Mouse (Mus musculus) hindbrain, embryonic 10.5 days (tissue): ENCODE results near the gene Liph. TPM values are rescaled to one million over a fixed set of nuclear protein-coding genes. Genes with fewer than 3 reads are reported as not detected.
"Not testable (repeated sequence)": the region's sequence is repeated elsewhere in the genome, so short reads cannot be mapped to it uniquely, and the experiment has no call there.

Experiments used
- DNase-seq: peaks from one replicate; pipeline ENCODE4 v3.0.0-alpha.2; 2017; ENCODE audit warnings: low spot score
- H3K27ac ChIP-seq: fragments of 300-500 bp; sonication (generic); 2 replicates; pipeline ENCODE4 v1.5.1; 2016; ENCODE audit warnings: mild to moderate bottlenecking, moderate library complexity
- H3K27me3 ChIP-seq: fragments of 300-500 bp; sonication (generic); 2 replicates; pipeline ENCODE4 v1.6.1; 2016; ENCODE audit warnings: mild to moderate bottlenecking; ENCODE audit not compliant: poor library complexity, insufficient read depth, severe bottlenecking
- H3K36me3 ChIP-seq: fragments of 300-500 bp; sonication (generic); 2 replicates; pipeline ENCODE4 v1.6.1; 2016; ENCODE audit warnings: mild to moderate bottlenecking, moderate library complexity
- H3K4me1 ChIP-seq: fragments of 300-500 bp; sonication (generic); replicated peaks from 2 replicates; pipeline ENCODE4 v1.6.1; 2016; ENCODE audit warnings: mild to moderate bottlenecking
- H3K4me3 ChIP-seq: fragments of 300-500 bp; sonication (generic); 2 replicates; pipeline ENCODE4 v1.5.1; 2016; ENCODE audit warnings: mild to moderate bottlenecking, moderate library complexity
- H3K9me3 ChIP-seq: fragments of 300-500 bp; sonication (generic); 2 replicates; pipeline ENCODE4 v1.6.1; 2016; ENCODE audit warnings: mild to moderate bottlenecking, moderate library complexity
- whole genome bisulfite sequencing: fragments of 180-500 bp; shearing (Covaris S2); methylation state at CpG from one replicate; pipeline ENCODE4 v1.1.7; 2016; 5-methylcytosine and 5-hydroxymethylcytosine counted together
- polyA plus RNA-seq: library from polyadenylated mRNA; unstranded; fragments of >200 nt; fragmentation: Nextera tagmentation; extraction: Ambion mirVana; gene quantifications from 2 replicates; pipeline ENCODE4 v1.2.1, GENCODE M21; 2016

Liph gene
- polyA plus RNA-seq, 1 experiment from 2014 or later = 0.50 TPM

GRCm38 (mm10) chr16:21996881-21997641 lies 1.6 kb upstream of the Liph start:
- no peak for DNase-seq
- Histone ChIP-seq H3K36me3 (no peaks in the 10 kb centered on the region), H3K27me3 (no peaks in the 10 kb centered on the region), H3K27ac (no peak overlapping the region), H3K4me1 (peaks cover 5% of the 10 kb centered on the region), H3K9me3 (no peaks in the 10 kb centered on the region), H3K4me3 (no peak overlapping the region)
- 65% methylated on average over 5 of the region's 5 CpGs for WGBS

GRCm38 (mm10) chr16:21996402-21996801 lies 939 bp upstream of the Liph start:
- no peaks in the 10 kb centered on the region for H3K27me3 ChIP-seq
- H3K9me3 ChIP-seq = no peaks in the 10 kb centered on the region
- 61% methylated on average over 4 of the region's 4 CpGs for WGBS
- peak overlapping the region; percentile 12; the same call in 1 of the 2 replicates for H3K27ac ChIP-seq
- no peak overlapping the region for H3K4me3 ChIP-seq
- DNase-seq = no peak
- H3K36me3 ChIP-seq = no peaks in the 10 kb centered on the region
- H3K4me1 ChIP-seq = peaks cover 5% of the 10 kb centered on the region

GRCm38 (mm10) chr16:21991774-21992173 lies 3.7 kb downstream of the Liph start:
- no peaks in the 10 kb centered on the region for H3K9me3 ChIP-seq
- no peak for DNase-seq
- no peak overlapping the region for H3K4me3 ChIP-seq
- peaks cover 5% of the 10 kb centered on the region for H3K4me1 ChIP-seq
- H3K27me3 ChIP-seq = no peaks in the 10 kb centered on the region
- H3K27ac ChIP-seq = no peak overlapping the region
- WGBS = 82% methylated on average over 2 of the region's 2 CpGs
- H3K36me3 ChIP-seq = no peaks in the 10 kb centered on the region

- not testable (repeated sequence) for H3K4me1 ChIP-seq, H3K36me3 ChIP-seq, H3K27me3 ChIP-seq, DNase-seq, H3K4me3 ChIP-seq, H3K9me3 ChIP-seq, H3K27ac ChIP-seq
Measured at GRCm38 (mm10) chr16:21990893-21991292, 4.6 kb downstream of the Liph start.

GRCm38 (mm10) chr16:21987956-21988355 lies 7.5 kb downstream of the Liph start:
- no peaks in the 10 kb centered on the region for H3K36me3 ChIP-seq
- no peak for DNase-seq
- H3K27ac ChIP-seq = no peak overlapping the region
- no peaks in the 10 kb centered on the region for H3K27me3 ChIP-seq
- no peaks in the 10 kb centered on the region for H3K4me1 ChIP-seq
- H3K9me3 ChIP-seq = no peaks in the 10 kb centered on the region
- 70% methylated on average over 5 of the region's 5 CpGs for WGBS
- H3K4me3 ChIP-seq = no peak overlapping the region

GRCm38 (mm10) chr16:21986191-21986590 lies 9.3 kb downstream of the Liph start:
- Histone ChIP-seq H3K27ac (no peak overlapping the region), H3K36me3 (no peaks in the 10 kb centered on the region), H3K27me3 (no peaks in the 10 kb centered on the region), H3K9me3 (no peaks in the 10 kb centered on the region), H3K4me1 (no peaks in the 10 kb centered on the region), H3K4me3 (no peak overlapping the region)
- WGBS = 50% methylated on average over 3 of the region's 3 CpGs
- no peak for DNase-seq

- DNase-seq = no peak
- Histone ChIP-seq H3K27ac (no peak overlapping the region), H3K4me1 (no peaks in the 10 kb centered on the region), H3K36me3 (no peaks in the 10 kb centered on the region), H3K9me3 (no peaks in the 10 kb centered on the region), H3K27me3 (no peaks in the 10 kb centered on the region), H3K4me3 (no peak overlapping the region)
- WGBS = 92% methylated on average over 12 of the region's 12 CpGs
Measured at GRCm38 (mm10) chr16:21984091-21984490, 11.4 kb downstream of the Liph start.

GRCm38 (mm10) chr16:21983581-21983980 lies 11.9 kb downstream of the Liph start:
- DNase-seq = no peak
- Histone ChIP-seq H3K9me3 (no peaks in the 10 kb centered on the region), H3K27me3 (no peaks in the 10 kb centered on the region), H3K27ac (no peak overlapping the region), H3K4me1 (no peaks in the 10 kb centered on the region), H3K4me3 (no peak overlapping the region), H3K36me3 (no peaks in the 10 kb centered on the region)
- 90% methylated on average over 4 of the region's 4 CpGs for WGBS

- Histone ChIP-seq H3K4me1 (no peaks in the 10 kb centered on the region), H3K9me3 (no peaks in the 10 kb centered on the region), H3K4me3 (no peak overlapping the region), H3K27me3 (no peaks in the 10 kb centered on the region), H3K27ac (no peak overlapping the region), H3K36me3 (no peaks in the 10 kb centered on the region)
- 94% methylated on average over 9 of the region's 9 CpGs for WGBS
- DNase-seq = no peak
Measured at GRCm38 (mm10) chr16:21983146-21983545, 12.3 kb downstream of the Liph start.

GRCm38 (mm10) chr16:21977347-21977746 lies 18.1 kb downstream of the Liph start:
- DNase-seq = no peak
- WGBS = 79% methylated on average over 5 of the region's 5 CpGs
- H3K9me3 ChIP-seq = no peaks in the 10 kb centered on the region
- H3K27me3 ChIP-seq = peaks cover 12% of the 10 kb centered on the region; the same call in 1 of the 2 replicates
- H3K36me3 ChIP-seq = no peaks in the 10 kb centered on the region
- peaks cover 9% of the 10 kb centered on the region for H3K4me1 ChIP-seq
- H3K27ac ChIP-seq = no peak overlapping the region
- no peak overlapping the region for H3K4me3 ChIP-seq

- peak overlapping the region; percentile 36 for H3K4me3 ChIP-seq
- peak overlapping the region; percentile 16; the same call in 1 of the 2 replicates for H3K27ac ChIP-seq
- WGBS = 3% methylated on average over 16 of the region's 16 CpGs
- H3K4me1 ChIP-seq = peaks cover 14% of the 10 kb centered on the region
- peak; percentile 15 for DNase-seq
- H3K9me3 ChIP-seq = no peaks in the 10 kb centered on the region
- H3K27me3 ChIP-seq = peaks cover 12% of the 10 kb centered on the region; the same call in 1 of the 2 replicates
- H3K36me3 ChIP-seq = no peaks in the 10 kb centered on the region
Measured at GRCm38 (mm10) chr16:21976203-21976602, 19.3 kb downstream of the Liph start.

- H3K4me1 ChIP-seq = peaks cover 12% of the 10 kb centered on the region
- 70% methylated on average over 4 of the region's 4 CpGs for WGBS
- H3K4me3 ChIP-seq = no peak overlapping the region
- H3K36me3 ChIP-seq = no peaks in the 10 kb centered on the region
- DNase-seq = no peak
- no peaks in the 10 kb centered on the region for H3K9me3 ChIP-seq
- H3K27ac ChIP-seq = no peak overlapping the region
- H3K27me3 ChIP-seq = peaks cover 12% of the 10 kb centered on the region; the same call in 1 of the 2 replicates
Measured at GRCm38 (mm10) chr16:21971446-21971845, 24.0 kb downstream of the Liph start.

GRCm38 (mm10) chr16:21970536-21970935 lies 24.9 kb downstream of the Liph start:
- Histone ChIP-seq H3K27ac (no peak overlapping the region), H3K9me3 (no peaks in the 10 kb centered on the region), H3K36me3 (no peaks in the 10 kb centered on the region), H3K27me3 (peaks cover 3% of the 10 kb centered on the region; the same call in 1 of the 2 replicates), H3K4me1 (0 out of 2 replicates have a peak, but pooled peaks cover 4% of the 10 kb centered on the region), H3K4me3 (no peak overlapping the region)
- no peak for DNase-seq
- 87% methylated on average over 6 of the region's 6 CpGs for WGBS
